Mouse (Mus musculus) frontal cortex, postnatal 36 days (tissue): ENCODE data around the gene Nlrp4a.
"Not testable (repeated sequence)": the region's sequence is repeated elsewhere in the genome, so short reads cannot be mapped to it uniquely, and the experiment has no call there.

Experiments
- DNase-seq, 2 experiments: peaks; one replicate each; pipeline ENCODE4 v3.0.0; 2022; ENCODE audit warnings: low spot score in 2 of 2

The Nlrp4a gene

DNA sequence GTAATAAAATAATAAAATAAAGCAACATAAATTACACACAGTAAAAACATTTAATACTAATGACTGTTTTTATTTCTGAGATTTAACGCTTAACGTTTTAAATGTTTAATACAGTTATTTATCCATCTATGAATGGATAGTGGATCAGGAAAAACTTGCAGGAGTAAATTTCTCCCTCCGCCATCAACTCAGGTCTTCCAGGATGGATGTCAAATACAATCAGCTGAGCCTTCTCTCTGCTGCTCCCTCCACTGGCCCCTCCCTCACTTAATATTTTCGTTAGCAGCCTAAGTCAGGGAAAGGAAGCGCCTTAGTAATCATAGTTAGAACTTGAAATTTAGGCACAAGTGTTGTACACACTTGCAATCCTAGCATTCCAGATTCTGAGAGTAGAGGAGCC is at the start of gene Nlrp4a:
Nlrp4a (plus strand) TSS at position 301 of the 400 bp plus-strand sequence.
- no peak for DNase-seq

- not testable (repeated sequence) for DNase-seq
Observed at GRCm38 (mm10) chr7:26386691-26387090, 48.2 kb upstream of the Nlrp4a start.

GRCm38 (mm10) chr7:26391137-26391536 is 43.8 kb upstream of the Nlrp4a start:
- not testable (repeated sequence) for DNase-seq

- not testable (repeated sequence) for DNase-seq
Observed at GRCm38 (mm10) chr7:26391811-26392210, 43.1 kb upstream of the Nlrp4a start.

- not testable (repeated sequence) for DNase-seq
Observed at GRCm38 (mm10) chr7:26403600-26403999, 31.3 kb upstream of the Nlrp4a start, which contains the start of gene Nlrp9c. TSS of gene Nlrp9c (minus strand) at chr7:26403700.

DNA sequence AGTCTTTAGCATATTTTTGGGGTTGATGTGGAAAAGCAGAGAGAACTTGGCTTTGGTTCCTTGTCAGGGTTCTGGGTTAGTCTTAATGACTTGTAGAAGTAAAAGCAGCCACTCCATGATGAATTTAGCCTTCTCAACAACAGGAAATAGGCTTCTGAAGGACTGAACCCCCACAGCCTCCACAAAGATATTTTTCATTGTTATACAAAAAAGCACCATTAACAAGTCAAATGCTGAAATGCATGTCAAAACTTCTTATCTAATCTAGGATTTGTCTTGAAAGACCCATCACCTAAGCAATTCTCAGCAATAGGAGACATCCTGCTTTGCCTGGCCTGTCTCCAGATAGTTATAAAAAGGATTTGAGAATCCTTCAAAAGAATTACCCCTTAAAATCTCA is 41.8 kb downstream of the Nlrp4a start:
- DNase-seq: no peak

GRCm38 (mm10) chr7:26489514-26489913 is 54.6 kb downstream of the Nlrp4a start:
- not testable (repeated sequence) for DNase-seq
